Mouse (Mus musculus) kidney, postnatal 0 days (tissue): Measurements from ENCODE around the gene Cebpg. TPM values are rescaled to one million over a fixed set of nuclear protein-coding genes. Genes with fewer than 3 reads are reported as not detected.

Experiments used
- ATAC-seq: fragments of 200-750 bp; cut with Nextera tagmentation; replicated peaks from 2 replicates; pipeline ENCODE4 v1.8.0; 2017; ENCODE audit warnings: low read depth, moderate number of reproducible peaks, moderate TSS enrichment, moderate library complexity; ENCODE audit not compliant: low FRiP score
- DNase-seq: peaks from one replicate; pipeline ENCODE4 v3.0.0-alpha.2; 2016; ENCODE audit warnings: low spot score
- H3K27ac ChIP-seq: fragments of 300-500 bp; sonication (generic); 2 replicates; pipeline ENCODE4 v1.5.1; 2014; ENCODE audit warnings: mild to moderate bottlenecking
- H3K27me3 ChIP-seq: fragments of 300-500 bp; sonication (generic); 2 replicates; pipeline ENCODE4 v1.6.1; 2014; ENCODE audit warnings: low read length, mixed read lengths; ENCODE audit not compliant: insufficient read depth
- H3K36me3 ChIP-seq: fragments of 300-500 bp; sonication (generic); 2 replicates; pipeline ENCODE4 v1.6.1; 2014; ENCODE audit warnings: low read length, mixed read lengths; ENCODE audit not compliant: insufficient read depth
- H3K4me1 ChIP-seq: fragments of 300-500 bp; sonication (generic); replicated peaks from 2 replicates; pipeline ENCODE4 v1.6.1; 2014; ENCODE audit warnings: antibody characterized with exemption, low read length, mixed read lengths; ENCODE audit not compliant: insufficient read depth
- H3K4me2 ChIP-seq: fragments of 300-500 bp; sonication (generic); 2 replicates; pipeline ENCODE4 v1.6.1; 2014; ENCODE audit warnings: mild to moderate bottlenecking, low read length, moderate library complexity, mixed read lengths
- H3K4me3 ChIP-seq: fragments of 300-500 bp; sonication (generic); replicated peaks from 2 replicates; pipeline ENCODE4 v1.5.1; 2014; ENCODE audit warnings: low read depth, low read length
- H3K9ac ChIP-seq: fragments of 300-500 bp; sonication (generic); 2 replicates; pipeline ENCODE4 v1.6.1; 2014; ENCODE audit warnings: low read depth, low read length
- H3K9me3 ChIP-seq: fragments of 300-500 bp; sonication (generic); replicated peaks from 2 replicates; pipeline ENCODE4 v1.6.1; 2016; ENCODE audit warnings: low read length, inconsistent platforms, mixed read lengths
- CTCF ChIP-seq: IDR thresholded peaks from 2 replicates; pipeline ENCODE4 v1.5.1; 2016; ENCODE audit warnings: antibody characterized with exemption, low read depth, mild to moderate bottlenecking, moderate library complexity
- WGBS: fragments of 180-500 bp; shearing (Covaris S2); extraction: QIAGEN DNeasy Blood & Tissue Kit; methylation state at CpG from one replicate; pipeline ENCODE4 v1.1.7; 2014; 5-methylcytosine and 5-hydroxymethylcytosine counted together
- polyA plus RNA-seq: library from polyadenylated mRNA; unstranded; fragments of >200 nt; fragmentation: Nextera tagmentation; extraction: Ambion mirVana; gene quantifications from 2 replicates; pipeline ENCODE4 v1.2.1, GENCODE M21; 2015

The Cebpg gene
- polyA plus RNA-seq, 1 experiment from 2014 or later, result 30.8 TPM

- peak overlapping the region; percentile 58 for H3K27ac ChIP-seq
- H3K36me3 ChIP-seq, result peaks cover 24% of the 10 kb centered on the region
- no peaks in the 10 kb centered on the region; the same call in 1 of the 2 replicates for H3K4me1 ChIP-seq
- no peak for ATAC-seq
- no peak overlapping the region for H3K9ac ChIP-seq
- peak; percentile 47 for DNase-seq
- TF ChIP-seq CTCF, result no peak
- no peaks in the 10 kb centered on the region for H3K27me3 ChIP-seq
- no peak overlapping the region for H3K4me2 ChIP-seq
- H3K9me3 ChIP-seq, result no peaks in the 10 kb centered on the region
- WGBS, result 47% methylated on average over 5 of the region's 5 CpGs
- H3K4me3 ChIP-seq, result no peak overlapping the region
Measured at GRCm38 (mm10) chr7:35036266-35036731, 20.1 kb downstream of the Cebpg start.

- Histone ChIP-seq H3K27me3 (no peaks in the 10 kb centered on the region), H3K4me2 (no peak overlapping the region), H3K9ac (no peak overlapping the region), H3K9me3 (no peaks in the 10 kb centered on the region), H3K4me3 (no peak overlapping the region), H3K27ac (peak overlapping the region; percentile 58), H3K4me1 (no peaks in the 10 kb centered on the region; the same call in 1 of the 2 replicates), H3K36me3 (peaks cover 26% of the 10 kb centered on the region)
- TF ChIP-seq CTCF, result no peak
- DNase-seq (no peak), ATAC-seq (no peak)
- 80% methylated on average over 4 of the region's 4 CpGs for WGBS
Measured at GRCm38 (mm10) chr7:35035565-35035964, 20.8 kb downstream of the Cebpg start.

- no peaks in the 10 kb centered on the region for H3K27me3 ChIP-seq
- H3K9me3 ChIP-seq, result no peaks in the 10 kb centered on the region
- no peak overlapping the region for H3K4me3 ChIP-seq
- TF ChIP-seq CTCF, result peak; percentile 1; the same call in 1 of the 2 replicates
- peaks cover 26% of the 10 kb centered on the region for H3K36me3 ChIP-seq
- no peak for ATAC-seq
- no peaks in the 10 kb centered on the region; the same call in 1 of the 2 replicates for H3K4me1 ChIP-seq
- WGBS, result 22% methylated on average over 6 of the region's 6 CpGs
- DNase-seq, result peak; percentile 62
- peak overlapping the region; percentile 51 for H3K27ac ChIP-seq
- no peak overlapping the region for H3K4me2 ChIP-seq
- no peak overlapping the region for H3K9ac ChIP-seq
Measured at GRCm38 (mm10) chr7:35035141-35035553, 21.2 kb downstream of the Cebpg start.

GRCm38 (mm10) chr7:35030567-35030966, 25.8 kb downstream of the Cebpg start:
- Histone ChIP-seq H3K9ac (no peak overlapping the region), H3K9me3 (no peaks in the 10 kb centered on the region), H3K4me3 (no peak overlapping the region), H3K27ac (no peak overlapping the region), H3K4me1 (no peaks in the 10 kb centered on the region; the same call in 1 of the 2 replicates), H3K36me3 (peaks cover 20% of the 10 kb centered on the region), H3K4me2 (no peak overlapping the region), H3K27me3 (no peaks in the 10 kb centered on the region)
- 84% methylated on average over 6 of the region's 6 CpGs for WGBS
- DNase-seq, result no peak
- no peak for TF ChIP-seq CTCF
- no peak for ATAC-seq

- no peak overlapping the region for H3K4me3 ChIP-seq
- H3K9me3 ChIP-seq, result no peaks in the 10 kb centered on the region
- no peak overlapping the region for H3K9ac ChIP-seq
- peaks cover 20% of the 10 kb centered on the region for H3K36me3 ChIP-seq
- no peak for TF ChIP-seq CTCF
- DNase-seq (no peak), ATAC-seq (no peak)
- no peaks in the 10 kb centered on the region for H3K27me3 ChIP-seq
- no peak overlapping the region for H3K27ac ChIP-seq
- no peak overlapping the region for H3K4me2 ChIP-seq
- H3K4me1 ChIP-seq, result no peaks in the 10 kb centered on the region; the same call in 1 of the 2 replicates
- WGBS, result 77% methylated on average over 3 of the region's 3 CpGs
Measured at GRCm38 (mm10) chr7:35029648-35030047, 26.7 kb downstream of the Cebpg start.

- no peak overlapping the region for H3K4me2 ChIP-seq
- TF ChIP-seq CTCF, result no peak
- no peaks in the 10 kb centered on the region for H3K27me3 ChIP-seq
- H3K27ac ChIP-seq, result no peak overlapping the region
- H3K9ac ChIP-seq, result no peak overlapping the region
- no peak for DNase-seq
- H3K9me3 ChIP-seq, result no peaks in the 10 kb centered on the region
- ATAC-seq, result no peak
- H3K4me3 ChIP-seq, result no peak overlapping the region
- peaks cover 18% of the 10 kb centered on the region for H3K36me3 ChIP-seq
- H3K4me1 ChIP-seq, result no peaks in the 10 kb centered on the region; the same call in 1 of the 2 replicates
- 82% methylated on average over 5 of the region's 5 CpGs for WGBS
Measured at GRCm38 (mm10) chr7:35029228-35029627, 27.1 kb downstream of the Cebpg start.

GRCm38 (mm10) chr7:35028559-35028958, 27.8 kb downstream of the Cebpg start:
- H3K4me3 ChIP-seq, result no peak overlapping the region
- no peak overlapping the region for H3K9ac ChIP-seq
- WGBS, result 81% methylated on average over 16 of the region's 16 CpGs
- H3K27ac ChIP-seq, result no peak overlapping the region
- H3K36me3 ChIP-seq, result peaks cover 15% of the 10 kb centered on the region
- no peaks in the 10 kb centered on the region for H3K9me3 ChIP-seq
- no peaks in the 10 kb centered on the region for H3K4me1 ChIP-seq
- no peak for TF ChIP-seq CTCF
- no peaks in the 10 kb centered on the region for H3K27me3 ChIP-seq
- no peak for ATAC-seq
- DNase-seq, result no peak
- H3K4me2 ChIP-seq, result no peak overlapping the region
